Mouse (Mus musculus) hindbrain, embryonic 11.5 days (tissue): ENCODE results near the gene Aldh3b2. TPM values are rescaled to one million over a fixed set of nuclear protein-coding genes. Genes with fewer than 3 reads are reported as not detected.
"Not testable (repeated sequence)": the region's sequence is repeated elsewhere in the genome, so short reads cannot be mapped to it uniquely, and the experiment has no call there.

Source experiments
- ATAC-seq: fragments of 200-750 bp; cut with Nextera tagmentation; 2 replicates; pipeline ENCODE4 v1.8.0; 2017; ENCODE audit warnings: mild to moderate bottlenecking, moderate TSS enrichment, moderate library complexity; ENCODE audit not compliant: low FRiP score
- DNase-seq: peaks from one replicate; pipeline ENCODE4 v3.0.0-alpha.2; 2015; ENCODE audit warnings: low spot score
- H3K27ac ChIP-seq: fragments of 300-500 bp; sonication (generic); 2 replicates; pipeline ENCODE4 v1.5.1; 2014; ENCODE audit warnings: mild to moderate bottlenecking, low read depth, low read length
- H3K27me3 ChIP-seq: fragments of 300-500 bp; sonication (generic); 2 replicates; pipeline ENCODE4 v1.6.1; 2014; ENCODE audit warnings: mild to moderate bottlenecking, low read length, moderate library complexity, mixed read lengths; ENCODE audit not compliant: control insufficient read depth, insufficient read depth
- H3K36me3 ChIP-seq: fragments of 300-500 bp; sonication (generic); 2 replicates; pipeline ENCODE4 v1.6.1; 2014; ENCODE audit warnings: mild to moderate bottlenecking, low read length, moderate library complexity, mixed read lengths; ENCODE audit not compliant: control insufficient read depth, insufficient read depth
- H3K4me1 ChIP-seq: fragments of 300-500 bp; sonication (generic); replicated peaks from 2 replicates; pipeline ENCODE4 v1.6.1; 2014; ENCODE audit warnings: low read length, mixed read lengths; ENCODE audit not compliant: control insufficient read depth, insufficient read depth
- H3K4me2 ChIP-seq: fragments of 300-500 bp; sonication (generic); replicated peaks from 2 replicates; pipeline ENCODE4 v1.6.1; 2014; ENCODE audit warnings: mild to moderate bottlenecking, low read depth, low read length
- H3K4me3 ChIP-seq: fragments of 300-500 bp; sonication (generic); 2 replicates; pipeline ENCODE4 v1.5.1; 2014; ENCODE audit warnings: low read depth, low read length
- H3K9ac ChIP-seq: fragments of 300-500 bp; sonication (generic); 2 replicates; pipeline ENCODE4 v1.6.1; 2014; ENCODE audit warnings: low read depth, low read length
- H3K9me3 ChIP-seq: fragments of 300-500 bp; sonication (generic); 2 replicates; pipeline ENCODE4 v1.6.1; 2016; ENCODE audit warnings: low read length; ENCODE audit not compliant: control insufficient read depth
- WGBS: fragments of 180-500 bp; shearing (Covaris S2); extraction: QIAGEN DNeasy Blood & Tissue Kit; methylation state at CpG from one replicate; pipeline ENCODE4 v1.1.7; 2014; 5-methylcytosine and 5-hydroxymethylcytosine counted together
- polyA plus RNA-seq: library from polyadenylated mRNA; unstranded; fragments of >200 nt; fragmentation: Nextera tagmentation; extraction: Ambion mirVana; gene quantifications from 2 replicates; pipeline ENCODE4 v1.2.1, GENCODE M21; 2014

Aldh3b2 gene
- polyA plus RNA-seq, 1 experiment from 2014 or later, result 2.3 TPM

DNA sequence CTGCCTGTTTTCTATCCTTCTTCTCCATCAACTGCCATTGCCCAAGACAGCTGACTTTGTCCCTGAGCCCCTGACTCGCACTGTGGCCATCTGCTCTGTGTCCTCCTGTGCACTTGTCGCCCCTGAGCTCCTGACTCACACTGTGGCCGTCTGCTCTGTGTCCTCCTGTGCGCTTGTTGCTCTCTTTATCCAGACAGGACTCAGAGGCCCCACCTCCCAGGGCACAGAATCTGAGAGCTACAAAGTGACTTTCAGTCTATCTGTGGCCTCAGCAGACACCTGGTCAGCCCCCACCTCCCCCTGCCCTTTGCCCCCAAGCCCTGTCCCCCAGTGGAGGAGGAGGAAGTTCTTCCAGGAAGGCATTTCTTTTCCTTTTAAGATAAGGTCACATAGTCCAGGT is 16.3 kb upstream of the Aldh3b2 start:
- 53% methylated on average over 4 of the region's 4 CpGs for WGBS
- H3K9ac ChIP-seq, result no peak overlapping the region
- DNase-seq (no peak), ATAC-seq (no peak)
- no peaks in the 10 kb centered on the region for H3K4me1 ChIP-seq
- H3K4me3 ChIP-seq, result no peak overlapping the region
- no peaks in the 10 kb centered on the region for H3K36me3 ChIP-seq
- no peak overlapping the region for H3K4me2 ChIP-seq
- no peaks in the 10 kb centered on the region for H3K27me3 ChIP-seq
- H3K9me3 ChIP-seq, result no peaks in the 10 kb centered on the region
- no peak overlapping the region for H3K27ac ChIP-seq

DNA sequence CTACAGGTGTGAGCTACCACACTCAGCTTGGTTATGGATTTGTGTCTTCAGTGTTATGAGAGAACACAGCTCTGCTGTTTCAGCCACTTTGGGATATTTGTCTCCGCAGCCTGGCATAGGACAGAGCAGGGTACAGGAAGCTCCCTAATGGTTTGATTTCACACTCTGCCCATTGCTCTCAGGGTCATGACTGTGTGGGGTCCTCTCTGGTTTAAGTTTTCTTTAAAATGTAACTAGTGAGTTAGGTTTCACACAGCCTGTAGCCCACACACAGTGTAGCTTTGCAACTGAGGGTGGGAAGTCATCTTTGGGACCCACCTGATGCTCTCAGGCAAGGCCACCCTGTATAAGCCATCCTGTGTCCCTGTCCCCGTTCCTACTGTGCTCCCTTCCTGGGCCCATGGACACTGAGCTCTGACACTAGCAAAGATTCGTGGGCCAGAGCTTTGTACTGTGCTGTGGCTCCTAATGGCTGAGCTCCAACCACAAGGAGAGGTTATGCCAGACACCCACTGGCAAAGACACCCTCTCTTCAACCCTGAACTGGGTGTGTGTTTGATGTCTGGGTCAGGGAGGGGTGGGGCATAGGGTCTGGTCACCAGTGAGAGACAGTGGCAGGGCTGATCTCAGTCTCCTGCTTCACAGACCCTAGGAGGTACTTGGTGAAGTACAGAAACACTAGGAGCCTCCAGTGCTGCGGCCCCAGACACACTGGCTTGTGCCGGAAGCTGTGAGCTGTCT is 14.7 kb upstream of the Aldh3b2 start:
- H3K36me3 ChIP-seq, H3K27ac ChIP-seq, ATAC-seq, H3K9me3 ChIP-seq, H3K4me1 ChIP-seq, H3K27me3 ChIP-seq, H3K9ac ChIP-seq, H3K4me2 ChIP-seq, H3K4me3 ChIP-seq, DNase-seq: not testable (repeated sequence)
- WGBS, result 87% methylated on average over 5 of the region's 5 CpGs

DNA sequence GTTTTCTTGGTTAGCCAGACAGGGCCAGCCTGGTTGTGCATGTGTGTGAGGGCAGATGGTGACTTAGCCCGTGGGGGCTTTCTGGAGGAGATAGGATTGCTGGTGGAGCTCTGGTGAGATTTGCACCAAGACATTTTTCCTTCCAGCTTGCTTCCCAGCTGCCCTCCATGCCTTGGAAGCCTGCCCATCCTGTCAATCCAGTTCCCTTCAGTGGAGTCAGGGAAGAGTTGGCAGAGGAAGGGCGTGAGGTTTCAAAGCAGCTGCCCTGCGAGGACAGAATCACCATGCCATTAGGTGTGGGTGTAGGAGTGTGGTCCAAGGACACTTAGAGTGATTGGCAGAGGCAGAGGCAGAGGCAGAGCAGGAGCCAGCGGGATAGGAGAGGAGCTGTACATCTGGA is 13.7 kb upstream of the Aldh3b2 start, which contains the start of gene Aldh3b3:
Aldh3b3 (plus strand) TSS at position 176 of the 400 bp plus-strand sequence.
- WGBS, result 78% methylated on average over 4 of the region's 4 CpGs
- H3K4me3 ChIP-seq, result no peak within 1 kb of the TSS
- H3K4me1 ChIP-seq, result no peaks in the 10 kb centered on the region
- no peak within 1 kb of the TSS for H3K27ac ChIP-seq
- no peaks in the 10 kb centered on the region for H3K36me3 ChIP-seq
- no peaks in the 10 kb centered on the region for H3K27me3 ChIP-seq
- no peak within 1 kb of the TSS for H3K9ac ChIP-seq
- no peak for DNase-seq
- no peak for ATAC-seq
- H3K9me3 ChIP-seq, result no peaks in the 10 kb centered on the region
- H3K4me2 ChIP-seq, result no peak within 1 kb of the TSS

DNA sequence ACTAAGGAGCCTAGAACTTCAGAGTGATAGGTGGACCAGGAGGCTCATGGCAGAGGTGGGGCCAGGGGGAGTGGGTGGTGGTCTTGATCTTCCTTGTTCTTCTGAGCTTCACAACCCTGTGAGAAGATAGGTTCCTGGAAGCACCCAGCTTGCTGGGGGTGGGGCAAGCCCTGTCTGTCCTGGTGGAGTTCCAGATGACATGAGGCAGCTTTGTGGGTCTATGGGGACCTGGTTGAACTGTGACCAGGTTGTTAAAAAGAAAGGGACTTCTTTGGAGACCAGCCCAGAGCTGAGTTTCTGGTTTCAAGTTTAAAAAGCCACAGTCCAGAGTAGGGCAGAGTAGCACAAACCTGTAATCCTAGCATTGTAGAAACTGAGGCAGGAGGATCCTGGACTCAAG is 13.1 kb upstream of the Aldh3b2 start:
- Histone ChIP-seq H3K27ac (no peak overlapping the region), H3K4me1 (no peaks in the 10 kb centered on the region), H3K9ac (no peak overlapping the region)

DNA sequence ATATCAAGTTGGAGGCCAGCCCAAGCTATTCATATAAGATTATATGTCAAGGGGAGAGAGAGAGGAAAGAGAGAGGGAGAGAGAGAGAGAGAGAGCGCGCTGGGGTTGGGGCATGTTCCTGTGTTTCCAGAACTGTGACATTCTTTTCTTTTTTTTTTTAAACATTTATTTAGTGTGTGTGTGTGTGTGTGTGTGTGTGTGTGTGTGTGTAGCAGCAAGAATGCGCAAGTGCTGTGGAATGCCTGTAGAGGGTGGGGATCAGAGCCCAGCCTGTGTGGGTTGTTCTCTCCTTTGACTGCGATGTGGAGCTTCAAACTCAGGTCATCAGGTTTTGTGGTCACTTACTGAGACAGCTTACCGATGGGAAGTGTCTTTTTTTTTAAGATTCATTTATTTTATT is 11.9 kb upstream of the Aldh3b2 start:
- H3K9me3 ChIP-seq, result no peaks in the 10 kb centered on the region
- H3K27ac ChIP-seq, result no peak overlapping the region
- H3K4me2 ChIP-seq, result no peak overlapping the region
- no peaks in the 10 kb centered on the region for H3K36me3 ChIP-seq
- no peaks in the 10 kb centered on the region for H3K4me1 ChIP-seq
- WGBS, result 82% methylated on average over 5 of the region's 5 CpGs
- no peak overlapping the region for H3K4me3 ChIP-seq
- no peak for ATAC-seq
- no peak overlapping the region for H3K9ac ChIP-seq
- no peaks in the 10 kb centered on the region for H3K27me3 ChIP-seq
- no peak for DNase-seq

More for the DNA sequence above, 13.1 kb upstream of the Aldh3b2 start:
- DNase-seq, result no peak
- ATAC-seq, result no peak
- Histone ChIP-seq H3K4me2 (no peak overlapping the region), H3K9me3 (no peaks in the 10 kb centered on the region), H3K27me3 (no peaks in the 10 kb centered on the region), H3K4me3 (no peak overlapping the region), H3K36me3 (no peaks in the 10 kb centered on the region)

DNA sequence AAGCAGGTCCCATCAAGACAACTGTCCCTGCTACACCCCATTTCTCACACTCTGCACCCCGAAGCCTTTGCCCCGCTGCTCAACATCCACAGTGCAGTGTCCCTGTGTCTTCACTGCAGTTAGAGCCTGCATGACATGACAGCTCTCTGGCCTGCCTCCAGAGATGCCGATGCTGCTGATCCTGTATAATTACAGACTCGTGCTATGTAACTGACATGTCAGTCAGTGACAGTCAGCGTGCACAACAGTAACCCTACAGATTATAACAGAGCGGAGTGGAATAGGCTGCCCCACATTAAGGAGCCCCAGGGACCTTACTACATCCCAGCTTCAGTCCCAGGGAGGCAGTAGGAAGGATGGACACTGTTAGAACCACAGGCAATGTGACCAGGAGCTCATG is 10.3 kb upstream of the Aldh3b2 start:
- not testable (repeated sequence) for H3K9ac ChIP-seq, H3K4me3 ChIP-seq, H3K9me3 ChIP-seq, H3K4me2 ChIP-seq, H3K4me1 ChIP-seq, ATAC-seq, H3K27ac ChIP-seq, H3K36me3 ChIP-seq, H3K27me3 ChIP-seq, DNase-seq
- 89% methylated on average over 6 of the region's 6 CpGs for WGBS

DNA sequence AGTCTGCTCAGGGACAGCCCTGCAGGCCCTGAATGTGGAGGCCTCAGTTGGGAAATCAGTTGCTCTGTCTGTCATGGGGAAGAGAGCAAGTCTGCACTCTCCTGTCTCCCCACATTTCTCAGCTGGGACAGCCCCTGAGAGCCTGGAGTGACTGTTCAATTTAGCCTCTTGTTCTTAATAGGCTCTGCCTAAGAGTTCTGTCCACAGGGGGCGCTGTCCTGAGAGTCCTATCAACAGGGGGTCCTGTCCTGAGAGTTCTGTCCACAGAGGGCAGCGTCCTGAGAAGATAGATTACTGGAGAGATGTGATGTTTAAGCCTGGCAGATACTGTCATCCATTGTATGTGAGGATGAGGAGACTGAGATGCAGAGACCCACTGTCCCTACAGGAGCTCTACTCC is 9.7 kb upstream of the Aldh3b2 start:
- Histone ChIP-seq H3K36me3 (no peaks in the 10 kb centered on the region), H3K27me3 (no peaks in the 10 kb centered on the region), H3K4me3 (no peak overlapping the region), H3K27ac (no peak overlapping the region), H3K9me3 (no peaks in the 10 kb centered on the region), H3K4me2 (no peak overlapping the region), H3K4me1 (no peaks in the 10 kb centered on the region), H3K9ac (no peak overlapping the region)
- DNase-seq (no peak), ATAC-seq (no peak)
- WGBS, result 29% methylated on average over 2 of the region's 2 CpGs

DNA sequence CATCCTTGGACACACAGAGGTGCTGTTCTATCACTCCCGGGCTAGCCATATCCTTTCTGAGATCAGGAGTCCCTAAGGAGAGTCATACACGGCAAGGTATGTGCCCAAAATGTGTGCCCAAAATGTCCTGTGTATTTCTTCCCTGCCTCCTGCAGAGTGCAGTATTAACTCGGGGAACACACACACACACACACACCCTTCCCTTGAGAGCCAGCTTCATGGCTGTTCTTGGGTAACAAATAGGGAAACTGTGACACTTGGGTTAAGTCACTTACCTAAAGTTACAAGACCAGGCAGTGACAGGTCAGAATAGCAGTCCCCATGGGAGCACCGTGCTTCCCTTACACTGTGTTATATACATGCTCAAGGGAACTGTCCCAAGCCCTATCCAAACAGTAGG is 8.1 kb upstream of the Aldh3b2 start:
- no peak overlapping the region for H3K4me3 ChIP-seq
- H3K4me1 ChIP-seq, result no peaks in the 10 kb centered on the region
- 72% methylated on average over 4 of the region's 4 CpGs for WGBS
- no peak for ATAC-seq
- no peaks in the 10 kb centered on the region for H3K36me3 ChIP-seq
- H3K27ac ChIP-seq, result no peak overlapping the region
- no peaks in the 10 kb centered on the region for H3K27me3 ChIP-seq
- H3K9ac ChIP-seq, result no peak overlapping the region
- DNase-seq, result no peak
- no peaks in the 10 kb centered on the region for H3K9me3 ChIP-seq
- H3K4me2 ChIP-seq, result no peak overlapping the region

DNA sequence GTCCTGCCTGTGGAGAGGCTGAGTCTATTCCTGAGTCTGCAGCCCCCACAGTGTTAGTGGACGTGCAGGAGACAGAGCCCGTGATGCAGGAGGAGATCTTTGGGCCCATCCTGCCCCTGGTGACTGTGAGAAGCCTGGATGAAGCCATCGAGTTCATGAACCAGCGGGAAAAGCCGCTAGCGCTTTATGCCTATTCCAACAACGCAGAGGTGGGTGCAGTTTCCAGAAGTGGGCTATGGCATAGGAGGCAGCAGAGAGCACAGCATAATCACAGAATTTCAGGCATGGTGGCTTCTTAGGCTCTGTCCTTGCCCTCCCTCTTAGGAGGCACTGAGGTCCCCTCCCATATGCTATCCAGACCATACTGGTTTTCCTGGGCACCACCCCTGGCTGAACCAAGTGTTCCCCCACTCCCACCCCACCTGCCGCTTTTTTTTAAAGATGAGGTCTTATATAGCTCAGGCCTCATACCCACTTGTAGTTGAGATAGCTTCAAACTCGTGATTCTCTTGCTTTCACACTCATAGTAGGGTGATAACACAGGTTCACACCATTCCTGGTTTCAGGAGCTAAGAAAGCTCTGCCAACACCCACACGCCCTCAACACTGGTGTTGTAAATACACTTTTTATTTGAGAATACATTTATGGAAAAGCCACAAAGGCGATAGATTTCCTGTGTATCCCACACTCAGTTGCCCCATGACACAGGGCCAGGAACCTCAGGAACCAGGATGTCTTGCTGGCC is 5.6 kb upstream of the Aldh3b2 start:
- Histone ChIP-seq H3K4me2 (no peak overlapping the region), H3K4me3 (no peak overlapping the region), H3K36me3 (no peaks in the 10 kb centered on the region), H3K4me1 (no peaks in the 10 kb centered on the region), H3K9me3 (no peaks in the 10 kb centered on the region), H3K9ac (no peak overlapping the region), H3K27ac (no peak overlapping the region), H3K27me3 (no peaks in the 10 kb centered on the region)
- ATAC-seq (no peak), DNase-seq (no peak)
- WGBS, result 71% methylated on average over 11 of the region's 11 CpGs
